Mouse (Mus musculus) midbrain, embryonic 10.5 days (tissue): ENCODE results near the gene Pigf. TPM values are rescaled to one million over a fixed set of nuclear protein-coding genes. Genes with fewer than 3 reads are reported as not detected.
A peak's percentile ranks its signal among the peaks of the same experiment; 100 is the strongest.

Experiments
- DNase-seq: peaks from one replicate; pipeline ENCODE4 v3.0.0-alpha.2; 2017; ENCODE audit warnings: low spot score
- H3K27ac ChIP-seq: fragments of 300-500 bp; sonication (generic); replicated peaks from 2 replicates; pipeline ENCODE4 v1.5.1; 2016; ENCODE audit warnings: mild to moderate bottlenecking
- H3K27me3 ChIP-seq: fragments of 300-500 bp; sonication (generic); 2 replicates; pipeline ENCODE4 v1.6.1; 2016; ENCODE audit warnings: low read depth, mild to moderate bottlenecking; ENCODE audit not compliant: poor library complexity, severe bottlenecking
- H3K36me3 ChIP-seq: fragments of 300-500 bp; sonication (generic); 2 replicates; pipeline ENCODE4 v1.6.1; 2016; ENCODE audit warnings: mild to moderate bottlenecking, moderate library complexity
- H3K4me1 ChIP-seq: fragments of 300-500 bp; sonication (generic); 2 replicates; pipeline ENCODE4 v1.6.1; 2016
- H3K4me3 ChIP-seq: fragments of 300-500 bp; sonication (generic); 2 replicates; pipeline ENCODE4 v1.5.1; 2016; ENCODE audit warnings: mild to moderate bottlenecking, moderate library complexity
- H3K9me3 ChIP-seq: fragments of 300-500 bp; sonication (generic); replicated peaks from 2 replicates; pipeline ENCODE4 v1.6.1; 2016; ENCODE audit warnings: mild to moderate bottlenecking
- WGBS: fragments of 180-500 bp; shearing (Covaris S2); methylation state at CpG from one replicate; pipeline ENCODE4 v1.1.7; 2016; 5-methylcytosine and 5-hydroxymethylcytosine counted together
- polyA plus RNA-seq: library from polyadenylated mRNA; unstranded; fragments of >200 nt; fragmentation: Nextera tagmentation; extraction: Ambion mirVana; gene quantifications from 2 replicates; pipeline ENCODE4 v1.2.1, GENCODE M21; 2016

Gene Pigf
- polyA plus RNA-seq, 1 experiment from 2014 or later: 52.2 TPM

- Histone ChIP-seq H3K36me3 (peaks cover 26% of the 10 kb centered on the region), H3K27ac (no peak overlapping the region), H3K9me3 (no peaks in the 10 kb centered on the region), H3K4me3 (no peak overlapping the region), H3K27me3 (no peaks in the 10 kb centered on the region), H3K4me1 (no peaks in the 10 kb centered on the region)
- DNase-seq: no peak
- WGBS: 93% methylated on average over 3 of the region's 3 CpGs
These were observed 16.3 kb downstream of the Pigf start for GRCm38 (mm10) chr17:87008950-87009349.

DNA sequence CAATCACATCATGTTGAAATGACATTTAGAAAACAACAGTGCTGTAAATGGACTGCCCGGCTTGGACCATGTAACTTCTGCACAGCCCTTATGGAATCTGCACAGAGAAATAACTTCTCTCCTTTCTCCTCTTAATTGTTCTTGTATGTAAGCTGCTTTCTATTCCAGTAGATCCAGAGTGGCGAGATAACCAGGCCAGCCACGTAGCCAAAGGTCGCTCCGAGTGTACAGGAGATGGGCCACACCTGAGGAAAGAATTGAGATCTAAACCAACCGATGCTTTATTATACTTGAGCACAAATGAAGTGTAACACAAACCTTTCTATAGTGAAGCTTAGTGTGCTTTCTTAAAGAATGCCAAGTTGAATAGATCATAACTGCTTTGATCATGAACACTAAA, 27.9 kb downstream of the Pigf start:
- Histone ChIP-seq H3K27ac (no peak overlapping the region), H3K4me3 (no peak overlapping the region), H3K27me3 (no peaks in the 10 kb centered on the region), H3K4me1 (no peaks in the 10 kb centered on the region), H3K36me3 (peaks cover 32% of the 10 kb centered on the region), H3K9me3 (no peaks in the 10 kb centered on the region)
- DNase-seq: no peak
- 94% methylated on average over 6 of the region's 6 CpGs for WGBS

DNA sequence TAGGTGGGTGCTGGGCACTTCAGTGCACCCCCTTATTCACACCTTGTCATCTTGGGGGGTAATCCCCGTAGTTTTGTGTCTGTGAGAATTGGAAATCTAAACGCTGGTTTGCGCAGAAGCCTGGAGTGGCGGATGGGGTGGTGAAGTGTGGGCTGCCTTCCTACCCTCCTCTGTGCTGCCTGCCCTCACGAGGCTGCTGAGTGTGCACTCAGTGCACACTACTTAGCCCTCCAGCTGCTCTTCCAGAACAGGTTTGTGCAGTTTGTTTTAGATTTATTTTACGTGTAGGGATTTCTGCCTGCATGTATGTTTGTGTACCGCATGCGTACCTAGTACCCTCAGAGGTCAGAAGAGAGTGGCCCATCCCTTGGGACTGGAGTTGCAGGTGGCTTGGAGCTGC, 33.9 kb downstream of the Pigf start:
- Histone ChIP-seq H3K4me1 (peaks cover 38% of the 10 kb centered on the region), H3K36me3 (peaks cover 4% of the 10 kb centered on the region; the same call in 1 of the 2 replicates), H3K9me3 (no peaks in the 10 kb centered on the region), H3K27ac (no peak overlapping the region), H3K27me3 (no peaks in the 10 kb centered on the region), H3K4me3 (no peak overlapping the region)
- no peak for DNase-seq
- 94% methylated on average over 8 of the region's 8 CpGs for WGBS

- Histone ChIP-seq H3K27ac (peak overlapping the region; percentile 55), H3K36me3 (peaks cover 8% of the 10 kb centered on the region), H3K9me3 (no peaks in the 10 kb centered on the region), H3K4me1 (peaks cover 55% of the 10 kb centered on the region), H3K4me3 (no peak overlapping the region), H3K27me3 (no peaks in the 10 kb centered on the region)
- WGBS: 61% methylated on average over 6 of the region's 6 CpGs
- DNase-seq: peak; percentile 29
These were observed 36.5 kb downstream of the Pigf start for GRCm38 (mm10) chr17:86988601-86989184.

DNA sequence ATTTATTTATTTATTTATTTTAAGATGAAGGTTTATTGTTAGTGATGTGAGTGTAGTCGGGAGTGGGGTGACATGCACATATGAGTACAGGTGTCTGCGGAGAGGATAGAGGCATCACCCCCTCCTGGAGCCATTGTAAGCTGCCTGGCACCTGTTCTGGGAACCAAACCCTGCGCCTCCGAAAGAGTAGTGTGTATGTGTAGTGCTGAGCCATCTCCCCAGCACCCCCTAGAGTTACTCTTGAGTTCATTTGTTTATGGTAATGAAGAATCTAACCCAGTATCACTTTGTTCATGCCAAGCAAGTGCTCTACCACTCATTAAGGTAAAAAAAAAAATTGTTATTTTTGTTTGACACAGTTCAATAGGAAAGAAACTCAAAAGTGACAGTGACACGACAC, 37.0 kb downstream of the Pigf start:
- no peaks in the 10 kb centered on the region for H3K9me3 ChIP-seq
- peaks cover 13% of the 10 kb centered on the region for H3K36me3 ChIP-seq
- peaks cover 55% of the 10 kb centered on the region for H3K4me1 ChIP-seq
- DNase-seq: no peak
- 87% methylated on average over 5 of the region's 5 CpGs for WGBS
- H3K4me3 ChIP-seq: no peak overlapping the region
- peak overlapping the region; percentile 55; the same call in 1 of the 2 replicates for H3K27ac ChIP-seq
- H3K27me3 ChIP-seq: no peaks in the 10 kb centered on the region

- Histone ChIP-seq H3K36me3 (peaks cover 17% of the 10 kb centered on the region), H3K9me3 (no peaks in the 10 kb centered on the region), H3K27me3 (no peaks in the 10 kb centered on the region), H3K4me3 (no peak overlapping the region), H3K27ac (peak overlapping the region; percentile 65), H3K4me1 (peaks cover 58% of the 10 kb centered on the region)
- DNase-seq: no peak
- 64% methylated on average over 17 of the region's 17 CpGs for WGBS
These were observed 38.6 kb downstream of the Pigf start for GRCm38 (mm10) chr17:86986449-86987138.

DNA sequence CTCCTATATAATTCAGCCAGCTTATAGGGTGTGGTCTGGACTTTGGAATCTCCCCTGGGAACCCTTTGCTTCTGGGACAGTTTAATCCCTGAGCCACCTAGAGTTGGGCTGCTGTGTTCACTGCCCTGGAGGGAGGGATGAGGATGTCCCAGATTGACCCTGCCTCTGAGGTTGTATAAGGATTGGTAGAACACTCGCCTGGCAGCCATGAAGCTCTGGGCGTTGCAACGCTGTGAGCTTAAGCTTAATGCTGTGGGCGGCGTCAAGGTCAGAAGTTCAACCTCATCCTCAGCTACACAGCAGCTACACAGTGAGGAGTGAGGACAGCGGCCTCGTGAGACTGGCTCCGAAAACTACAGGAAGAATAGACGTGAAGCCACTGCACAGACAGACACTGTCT, 42.7 kb downstream of the Pigf start:
- Histone ChIP-seq H3K4me3 (no peak overlapping the region), H3K4me1 (peaks cover 33% of the 10 kb centered on the region), H3K27ac (no peak overlapping the region), H3K36me3 (peaks cover 43% of the 10 kb centered on the region), H3K27me3 (no peaks in the 10 kb centered on the region), H3K9me3 (no peaks in the 10 kb centered on the region)
- WGBS: 66% methylated on average over 9 of the region's 9 CpGs
- no peak for DNase-seq

- H3K27ac ChIP-seq: no peak overlapping the region
These were observed 43.5 kb downstream of the Pigf start for GRCm38 (mm10) chr17:86981701-86982100.

GRCm38 (mm10) chr17:86981205-86981604, 44.0 kb downstream of the Pigf start:
- no peaks in the 10 kb centered on the region for H3K9me3 ChIP-seq
- H3K27ac ChIP-seq: no peak overlapping the region
- no peak overlapping the region for H3K4me3 ChIP-seq
- H3K27me3 ChIP-seq: no peaks in the 10 kb centered on the region
- 100% methylated on average over 1 of the region's 1 CpGs for WGBS
- DNase-seq: no peak
- peaks cover 20% of the 10 kb centered on the region for H3K4me1 ChIP-seq
- peaks cover 47% of the 10 kb centered on the region for H3K36me3 ChIP-seq

More at GRCm38 (mm10) chr17:86981701-86982100, 43.5 kb downstream of the Pigf start:
- no peak for DNase-seq
- no peak overlapping the region for H3K4me3 ChIP-seq
- peaks cover 25% of the 10 kb centered on the region for H3K4me1 ChIP-seq
- WGBS: 97% methylated on average over 2 of the region's 2 CpGs
- no peaks in the 10 kb centered on the region for H3K27me3 ChIP-seq
- H3K36me3 ChIP-seq: peaks cover 43% of the 10 kb centered on the region
- H3K9me3 ChIP-seq: no peaks in the 10 kb centered on the region

GRCm38 (mm10) chr17:86978496-86978895, 46.7 kb downstream of the Pigf start:
- Histone ChIP-seq H3K36me3 (peaks cover 63% of the 10 kb centered on the region), H3K4me3 (no peak overlapping the region), H3K27me3 (no peaks in the 10 kb centered on the region), H3K27ac (no peak overlapping the region), H3K9me3 (no peaks in the 10 kb centered on the region), H3K4me1 (peaks cover 4% of the 10 kb centered on the region; the same call in 1 of the 2 replicates)
- no peak for DNase-seq
- 90% methylated on average over 6 of the region's 6 CpGs for WGBS

DNA sequence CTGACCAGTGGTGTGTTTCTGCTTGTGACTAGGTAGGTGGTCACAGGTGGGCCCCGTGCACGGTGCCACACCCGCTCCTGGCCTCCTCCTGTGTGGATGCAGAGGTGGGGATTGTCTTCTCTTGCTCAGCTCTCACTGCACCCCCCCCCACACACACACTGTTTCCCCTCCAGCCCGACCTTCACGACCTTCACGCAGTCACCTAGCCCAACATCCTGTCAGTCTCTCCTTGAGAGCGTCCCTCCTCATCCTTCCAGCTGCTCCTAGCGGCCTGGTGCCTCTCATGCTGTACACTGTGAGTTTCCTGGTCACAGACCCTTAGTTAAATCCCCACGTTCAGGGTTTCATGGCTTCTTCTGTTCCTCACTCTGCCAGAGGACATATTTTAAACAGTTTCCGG, 48.8 kb downstream of the Pigf start:
- no peak overlapping the region for H3K4me3 ChIP-seq
- 85% methylated on average over 10 of the region's 10 CpGs for WGBS
- H3K4me1 ChIP-seq: no peaks in the 10 kb centered on the region
- no peak overlapping the region for H3K27ac ChIP-seq
- H3K36me3 ChIP-seq: peaks cover 56% of the 10 kb centered on the region
- no peak for DNase-seq
- H3K9me3 ChIP-seq: no peaks in the 10 kb centered on the region
- no peaks in the 10 kb centered on the region for H3K27me3 ChIP-seq

DNA sequence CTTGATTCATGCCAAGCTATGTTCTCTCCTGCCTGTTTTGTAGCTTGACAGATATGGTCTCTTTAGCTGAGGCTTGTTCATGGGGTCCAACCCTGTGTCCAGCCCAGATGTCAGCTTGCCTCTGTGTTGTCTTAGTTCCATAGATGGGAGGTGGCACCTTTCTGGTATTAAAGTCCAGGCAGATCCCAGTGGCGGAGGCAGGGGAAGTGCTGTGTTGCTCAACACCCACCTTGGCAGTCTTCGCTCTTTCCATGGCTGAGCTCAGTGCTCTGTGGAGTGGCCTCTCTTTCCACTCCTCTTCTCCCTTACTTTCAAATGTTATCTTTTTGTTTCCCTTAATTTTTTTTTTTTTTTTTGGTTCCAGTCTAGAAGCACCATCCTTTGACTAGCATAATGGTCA, 52.1 kb downstream of the Pigf start:
- DNase-seq: no peak
- peaks cover 8% of the 10 kb centered on the region for H3K4me1 ChIP-seq
- H3K27ac ChIP-seq: no peak overlapping the region
- H3K4me3 ChIP-seq: no peak overlapping the region
- H3K27me3 ChIP-seq: no peaks in the 10 kb centered on the region
- 91% methylated on average over 2 of the region's 2 CpGs for WGBS
- no peaks in the 10 kb centered on the region for H3K9me3 ChIP-seq
- H3K36me3 ChIP-seq: peaks cover 59% of the 10 kb centered on the region

DNA sequence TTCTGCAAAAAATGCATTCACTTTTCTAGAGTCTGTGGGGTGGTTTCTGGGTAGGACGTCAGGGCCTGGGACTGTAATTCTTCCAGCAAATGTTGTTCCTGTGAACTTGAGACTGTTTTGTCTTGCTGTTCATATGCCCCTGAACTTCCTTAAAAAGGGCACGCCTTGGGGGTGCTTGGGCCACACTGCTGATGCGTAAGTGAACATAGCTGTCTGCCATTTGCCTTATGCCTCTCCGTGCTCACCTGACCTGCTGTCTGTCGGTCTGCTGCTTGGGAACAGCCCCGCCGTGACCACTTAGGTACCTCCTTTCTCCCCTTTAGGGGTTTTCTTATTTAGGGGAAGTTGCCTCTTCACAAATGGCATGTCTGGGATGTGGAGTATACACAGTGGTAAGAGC, 53.3 kb downstream of the Pigf start:
- Histone ChIP-seq H3K9me3 (no peaks in the 10 kb centered on the region), H3K36me3 (peaks cover 70% of the 10 kb centered on the region), H3K4me1 (peaks cover 11% of the 10 kb centered on the region), H3K27ac (no peak overlapping the region), H3K27me3 (no peaks in the 10 kb centered on the region), H3K4me3 (no peak overlapping the region)
- WGBS: 94% methylated on average over 7 of the region's 7 CpGs
- DNase-seq: no peak
